13 mouse cellular contexts compared by ENCODE assay signal in the genomic region with DNA sequence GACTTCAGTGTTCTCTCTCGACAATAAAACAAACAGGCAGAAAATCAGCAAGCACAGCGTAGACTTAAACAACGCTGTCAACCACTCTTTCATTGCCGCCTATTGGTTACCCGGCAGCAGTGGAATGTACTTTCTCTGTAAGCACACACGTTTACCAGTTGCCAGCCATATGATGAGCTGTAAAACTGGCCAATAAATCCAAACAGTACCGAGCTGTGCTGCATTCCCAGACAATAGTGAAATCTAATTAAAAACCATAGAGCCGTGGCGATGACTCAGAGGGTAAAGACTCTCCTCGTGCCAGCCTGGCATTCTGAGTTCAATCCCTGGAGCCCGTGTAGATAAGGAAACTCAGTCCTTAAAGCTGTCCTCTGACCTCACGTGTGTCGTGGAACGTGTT. TPM values are rescaled to one million over a fixed set of nuclear protein-coding genes. Genes with fewer than 3 reads are reported as not detected.
DNase-seq lines count a peak whose midpoint lies in the region; ATAC-seq lines count a peak whose summit lies in the region.
"Had no signal": no experiment of that assay in that cellular context is flagged by ENCODE, and none has a peak within 500 bp of the region (broad histone marks: within the 10 kb centered on the region; RNA-seq: fewer than 3 reads in every experiment).

No protein-coding gene starts in this region.

- 52% methylated on average over 14 of the region's 14 CpGs for WGBS in heart, embryonic 14.5 days
- WGBS in large intestine, adult 2 months: 17% methylated on average over 14 of the region's 14 CpGs

- H3K27me3 ChIP-seq in heart, embryonic 14.5 days (ENCODE audit: control insufficient read depth, insufficient read depth, low read length): no peaks in the 10 kb centered on the region
- H3K27me3 ChIP-seq: midbrain, embryonic 15.5 days had no signal

- H3K36me3 ChIP-seq in heart, embryonic 14.5 days (ENCODE audit: control insufficient read depth, insufficient read depth, low read length): no peaks in the 10 kb centered on the region
- H3K36me3 ChIP-seq: heart, embryonic 10.5 days had no signal

- H3K4me2 ChIP-seq in heart, embryonic 14.5 days (ENCODE audit: low read length): 0 out of 2 replicates have a peak overlapping the region, but pooled peaks have one; percentile 13
- H3K4me2 ChIP-seq: liver, embryonic 11.5 days; midbrain, embryonic 15.5 days had no signal

- no peak overlapping the region for H3K9ac ChIP-seq in heart, embryonic 14.5 days (ENCODE audit: low read length)
- H3K9ac ChIP-seq: midbrain, embryonic 15.5 days had no signal

- no peak overlapping the region for H3K4me3 ChIP-seq in heart, embryonic 14.5 days (ENCODE audit: control insufficient read depth in 1 of 2, insufficient read depth in 1 of 2, low read depth in 1 of 2, low read length in 2 of 2)
- H3K4me3 ChIP-seq: heart, embryonic 10.5 days; midbrain, embryonic 15.5 days had no signal

- H3K4me1 ChIP-seq in heart, embryonic 14.5 days (ENCODE audit: control insufficient read depth in 2 of 2, insufficient read depth in 2 of 2, low read length in 2 of 2): peaks cover 2 to 5% of the 10 kb centered on the region in 2 experiments; a peak in 1 of 4 replicates
- H3K4me1 ChIP-seq: midbrain, embryonic 15.5 days had no signal

- no peak for DNase-seq in heart, adult 9 months (ENCODE audit: low spot score in 2 of 2)
- DNase-seq in right cerebral cortex, adult 2 months (ENCODE audit: low spot score in 2 of 2): peak; percentile 27 to 39
- no peak for DNase-seq in right cerebral cortex, postnatal 10 days (ENCODE audit: low spot score in 2 of 2)
- peak; percentile 89 for DNase-seq in large intestine, adult 2 months (ENCODE audit: low read depth, low spot score)
- DNase-seq in natural killer cell, adult 2 months (ENCODE audit: low spot score in 2 of 2): no peak
- no peak for DNase-seq in layer of hippocampus, adult 8-10 months (ENCODE audit: low spot score in 2 of 2)
- no peak for DNase-seq in lung, adult 18-20 months
- DNase-seq: cerebellum, adult 2 months; right cerebral cortex, postnatal 25 days had no signal

- H3K27ac ChIP-seq in heart, embryonic 14.5 days (replicated peaks in 1 of 2; ENCODE audit: control insufficient read depth in 1 of 2, insufficient read depth in 1 of 2, low read depth in 2 of 2, low read length in 2 of 2): no peak overlapping the region
- H3K27ac ChIP-seq: heart, embryonic 10.5 days; midbrain, embryonic 15.5 days had no signal

- peaks cover 11% of the 10 kb centered on the region; the same call in 1 of the 2 replicates for H3K9me3 ChIP-seq in heart, embryonic 14.5 days (ENCODE audit: control insufficient read depth, low read length)
- H3K9me3 ChIP-seq: heart, embryonic 10.5 days had no signal

- ATAC-seq in heart, embryonic 14.5 days (ENCODE audit: insufficient number of reproducible peaks, insufficient read depth, low FRiP score, low read depth): no peak
- ATAC-seq: midbrain, embryonic 15.5 days had no signal

RNA-seq across cellular contexts. Expression of a gene that starts 11.6 kb away (rescaled TPM):
- polyA plus RNA-seq in heart, embryonic 14.5 days (2014; fragmentation: Nextera tagmentation; extraction: Ambion mirVana): 1.1 and 2.7 TPM in 2 replicates
- 1.0 TPM in 2 replicates for polyA plus RNA-seq in large intestine, adult 2 months (2012; rRNA removed)
- 10 to 100 TPM in 3 of 4 experiments, 1 to 10 TPM in 1; 9.5 to 16.9 (median 12.0) TPM for total RNA-seq in layer of hippocampus, adult 8-10 months (2022)

RNA-seq across cellular contexts. Expression of a gene that starts 12.9 kb away (rescaled TPM):
- polyA plus RNA-seq in heart, embryonic 14.5 days (2014; fragmentation: Nextera tagmentation; extraction: Ambion mirVana): 0.69 and 1.4 TPM in 2 replicates
- 370 and 634 TPM in 2 replicates for polyA plus RNA-seq in large intestine, adult 2 months (2012; rRNA removed)
- total RNA-seq in layer of hippocampus, adult 8-10 months (2022): 1 to 10 TPM; 4.0 to 5.6 (median 4.6) TPM

RNA-seq across cellular contexts. Expression of a gene that starts 30.7 kb away (rescaled TPM):
- 32.8 and 39.7 TPM in 2 replicates for polyA plus RNA-seq in heart, embryonic 14.5 days (2014; fragmentation: Nextera tagmentation; extraction: Ambion mirVana)
- 95.7 and 159 TPM in 2 replicates for polyA plus RNA-seq in large intestine, adult 2 months (2012; rRNA removed)
- 10 to 100 TPM; 14.0 to 17.3 (median 14.4) TPM for total RNA-seq in layer of hippocampus, adult 8-10 months (2022)

RNA-seq across cellular contexts. Expression of a gene that starts 31.1 kb away (rescaled TPM):
- 90.6 and 92.9 TPM in 2 replicates for polyA plus RNA-seq in heart, embryonic 14.5 days (2014; fragmentation: Nextera tagmentation; extraction: Ambion mirVana)
- 30.6 and 44.8 TPM in 2 replicates for polyA plus RNA-seq in large intestine, adult 2 months (2012; rRNA removed)
- total RNA-seq in layer of hippocampus, adult 8-10 months (2022): 10 to 100 TPM; 67.3 to 82.9 (median 72.6) TPM

RNA-seq across cellular contexts. Expression of a gene that starts 40.7 kb away (rescaled TPM):
- 7.6 and 8.1 TPM in 2 replicates for polyA plus RNA-seq in heart, embryonic 14.5 days (2014; fragmentation: Nextera tagmentation; extraction: Ambion mirVana)
- 16.0 and 26.1 TPM in 2 replicates for polyA plus RNA-seq in large intestine, adult 2 months (2012; rRNA removed)
- 1 to 10 TPM; 2.6 to 5.0 (median 4.3) TPM for total RNA-seq in layer of hippocampus, adult 8-10 months (2022)

Comparison
In these comparisons a context has a peak if more than half of its experiments do, and no peak if none do; other contexts are left out.
1. DNase-seq: peak in right cerebral cortex, adult 2 months (2 of 2) and large intestine, adult 2 months (single experiment); none in heart, adult 9 months (0 of 2), right cerebral cortex, postnatal 10 days (0 of 2), natural killer cell, adult 2 months (0 of 2), layer of hippocampus, adult 8-10 months (0 of 2) and lung, adult 18-20 months (0 of 2).
2. RNA of a gene that starts 12.9 kb away (polyA plus RNA-seq): 370 to 634 TPM in large intestine, adult 2 months; 0.69 to 1.4 TPM in heart, embryonic 14.5 days; every median in the first group is over 100 times any median in the second.